Mouse (Mus musculus) granulocyte monocyte progenitor cell, adult 5-6 weeks (primary cell): Measurements from ENCODE around the gene Cpb1. TPM values are rescaled to one million over a fixed set of nuclear protein-coding genes. Genes with fewer than 3 reads are reported as not detected.

ENCODE experiments used
- ATAC-seq: replicated peaks from 2 replicates; pipeline ENCODE4 v1.8.0; 2016; ENCODE audit warnings: mild to moderate bottlenecking, moderate TSS enrichment, inconsistent platforms; ENCODE audit not compliant: poor library complexity, severe bottlenecking
- total RNA-seq, 2 experiments: library from RNA; stranded (forward) in 1 of 2; stranded (reverse) in 1 of 2; fragments of 200-712, 200-1000 nt in 1 of 2; fragments of >200 nt in 1 of 2; fragmentation: Nextera tagmentation in 1 of 2; gene quantifications; 2 replicates each; pipeline ENCODE4 v1.2.3; 2014 to 2017

The Cpb1 gene
- total RNA-seq (2014; fragmentation: Nextera tagmentation), result not detected in 2 replicates
- not detected in 2 replicates for total RNA-seq (2017)

- no peak for ATAC-seq
These were observed at the start of gene Cpb1 for GRCm38 (mm10) chr3:20275633-20276032. Cpb1 (minus strand) TSS chr3:20275733.

- ATAC-seq, result no peak
These were observed 41.7 kb upstream of the Cpb1 start for GRCm38 (mm10) chr3:20317233-20317632.

GRCm38 (mm10) chr3:20309142-20309541 is 33.6 kb upstream of the Cpb1 start:
- no peak for ATAC-seq

- no peak for ATAC-seq
These were observed 31.7 kb upstream of the Cpb1 start for GRCm38 (mm10) chr3:20307256-20307655.

GRCm38 (mm10) chr3:20304758-20305352 is 29.3 kb upstream of the Cpb1 start:
- peak; percentile 100 for ATAC-seq

- no peak for ATAC-seq
These were observed 20.0 kb upstream of the Cpb1 start for GRCm38 (mm10) chr3:20295546-20295945.

GRCm38 (mm10) chr3:20294542-20295348 is 19.2 kb upstream of the Cpb1 start:
- peak; percentile 55 for ATAC-seq

GRCm38 (mm10) chr3:20291370-20291769 is 15.8 kb upstream of the Cpb1 start:
- ATAC-seq, result no peak

GRCm38 (mm10) chr3:20288761-20289160 is 13.2 kb upstream of the Cpb1 start:
- ATAC-seq, result no peak

GRCm38 (mm10) chr3:20281796-20282195 is 6.3 kb upstream of the Cpb1 start:
- no peak for ATAC-seq

GRCm38 (mm10) chr3:20254566-20255479 is 20.7 kb downstream of the Cpb1 start:
- ATAC-seq, result peak; percentile 63

- peak; percentile 60 for ATAC-seq
These were observed 31.6 kb downstream of the Cpb1 start for GRCm38 (mm10) chr3:20243913-20244312.

- no peak for ATAC-seq
These were observed 33.5 kb downstream of the Cpb1 start, which contains the start of gene Cpa3 for GRCm38 (mm10) chr3:20242050-20242449. Cpa3 (minus strand) TSS chr3:20242181.

GRCm38 (mm10) chr3:20239741-20240140 is 35.8 kb downstream of the Cpb1 start:
- peak; percentile 86 for ATAC-seq

- no peak for ATAC-seq
These were observed 38.6 kb downstream of the Cpb1 start for GRCm38 (mm10) chr3:20236965-20237364.

GRCm38 (mm10) chr3:20229027-20229426 is 46.5 kb downstream of the Cpb1 start:
- ATAC-seq, result peak; percentile 46; the same call in 1 of the 2 replicates

GRCm38 (mm10) chr3:20225429-20225828 is 50.1 kb downstream of the Cpb1 start:
- ATAC-seq, result no peak

GRCm38 (mm10) chr3:20222926-20223698 is 52.4 kb downstream of the Cpb1 start:
- ATAC-seq, result peak; percentile 52

GRCm38 (mm10) chr3:20222136-20222535 is 53.4 kb downstream of the Cpb1 start:
- no peak for ATAC-seq

- ATAC-seq, result peak; percentile 82
These were observed 76.7 kb downstream of the Cpb1 start for GRCm38 (mm10) chr3:20198869-20199268.
